Mouse (Mus musculus) MEL (cell line): ENCODE data around the gene Igf2bp2.

ENCODE experiments used
- CTCF ChIP-seq, 3 experiments: IDR thresholded peaks in 2 of 3; conservative IDR thresholded peaks in 1 of 3; 2 replicates each; pipeline ENCODE4 v1.5.1; 2011 to 2012; ENCODE audit warnings: low read length in 3 of 3, low read depth in 2 of 3, mild to moderate bottlenecking in 2 of 3, improper control_type of control experiment in 1 of 3, inconsistent platforms in 1 of 3, mixed read lengths in 1 of 3, moderate library complexity in 1 of 3; ENCODE audit not compliant: control insufficient read depth in 1 of 3, insufficient read depth in 1 of 3, poor library complexity in 1 of 3, severe bottlenecking in 1 of 3
- GATA1 ChIP-seq: IDR thresholded peaks from 2 replicates; pipeline ENCODE4 v1.6.1; 2011; ENCODE audit warnings: low read depth, low read length, improper control_type of control experiment

DNA sequence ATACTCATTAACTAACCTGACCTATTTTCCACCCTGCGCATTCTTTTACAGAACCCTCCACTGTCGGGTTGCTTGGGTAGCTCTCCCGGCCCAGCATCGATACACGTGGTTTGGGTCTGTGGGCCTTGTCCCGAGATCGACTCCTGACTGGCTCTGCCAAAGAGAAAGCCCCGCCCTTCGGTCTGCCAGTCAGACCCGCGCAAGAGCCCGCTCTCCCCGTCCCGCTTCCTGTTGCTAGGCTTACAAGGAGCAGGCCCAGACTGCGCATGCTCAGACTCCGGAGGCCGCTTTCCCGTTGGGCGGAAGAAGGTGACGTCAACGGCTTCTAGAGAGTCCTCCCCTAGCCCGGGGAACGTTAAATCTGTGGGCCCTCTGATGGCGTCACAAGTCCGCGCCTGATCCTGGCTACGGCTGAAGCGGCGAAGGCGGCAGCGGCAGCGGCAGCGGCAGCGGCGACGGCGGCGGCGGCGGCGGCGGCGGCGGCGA lies 154.0 kb downstream of the Igf2bp2 start, which contains the start of gene Senp2:
- TF ChIP-seq GATA1 (no peak), CTCF (IDR thresholded peaks at IDR 0.05 in 2 of 3, conservative IDR thresholded peaks at IDR 0.05 in 1 of 3; ENCODE audit: control insufficient read depth in 1 of 3, insufficient read depth in 1 of 3, low read depth in 2 of 3, low read length in 3 of 3, poor library complexity in 1 of 3, severe bottlenecking in 1 of 3) (no peak)
